Comparison of ENCODE assay signal across 8 mouse cellular contexts in the genomic region with DNA sequence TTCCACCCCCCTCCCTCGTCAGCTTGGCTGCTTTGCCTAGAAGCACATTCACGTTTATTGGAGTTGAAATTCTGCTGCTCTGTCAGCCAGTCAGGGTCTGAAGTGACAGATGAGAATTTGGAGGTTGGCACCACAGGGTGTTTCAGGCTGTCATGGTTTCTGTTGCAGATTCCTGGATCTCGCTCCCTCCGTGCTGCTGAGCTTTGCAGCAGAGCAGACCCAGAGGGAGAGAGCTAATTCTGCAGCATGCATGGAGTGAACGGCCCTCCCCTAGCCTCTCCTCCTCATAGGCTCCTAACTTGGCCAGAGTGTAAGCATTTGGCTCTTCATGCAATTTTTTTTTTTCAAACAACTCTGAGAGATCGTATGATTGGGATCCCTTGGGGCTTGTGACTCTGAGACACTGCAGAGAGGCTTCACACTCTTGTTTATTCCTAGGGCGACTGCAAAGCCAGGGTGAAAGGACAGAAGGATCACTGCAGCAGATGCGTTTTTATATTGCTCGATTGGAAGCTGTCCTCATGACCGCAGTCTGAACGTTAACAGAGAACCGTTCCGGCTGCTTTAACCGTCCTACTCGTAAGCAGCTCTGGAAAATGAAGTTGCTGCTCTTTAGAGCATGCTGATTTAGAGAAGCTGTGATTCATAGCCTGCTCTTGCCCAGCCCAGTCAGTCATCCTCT. TPM values are rescaled to one million over a fixed set of nuclear protein-coding genes. Genes with fewer than 3 reads are reported as not detected.
DNase-seq lines count a peak whose midpoint lies in the region; ATAC-seq lines count a peak whose summit lies in the region.

A gene (minus strand): TSS at position 243 of the 682 bp plus-strand sequence.

- H3K4me1 ChIP-seq in forebrain, embryonic 15.5 days: peaks cover 59% of the 10 kb centered on the region
- peaks cover 45% of the 10 kb centered on the region for H3K4me1 ChIP-seq in heart, embryonic 15.5 days (replicated peaks)
- H3K4me1 ChIP-seq in lung, embryonic 16.5 days (replicated peaks; ENCODE audit: control insufficient read depth, insufficient read depth, low read length): peaks cover 34% of the 10 kb centered on the region

- H3K27me3 ChIP-seq in forebrain, embryonic 15.5 days: no peaks in the 10 kb centered on the region
- no peaks in the 10 kb centered on the region for H3K27me3 ChIP-seq in heart, embryonic 15.5 days
- no peaks in the 10 kb centered on the region for H3K27me3 ChIP-seq in lung, embryonic 16.5 days (ENCODE audit: control insufficient read depth, insufficient read depth, low read depth, low read length)

- peak; percentile 67 for ATAC-seq in forebrain, embryonic 15.5 days (replicated peaks)
- peak; percentile 37; the same call in 1 of the 2 replicates for ATAC-seq in heart, embryonic 15.5 days (replicated peaks; ENCODE audit: insufficient number of reproducible peaks, insufficient read depth, low FRiP score, low read depth)
- peak; percentile 74 for ATAC-seq in lung, embryonic 16.5 days (ENCODE audit: low read depth)

- H3K4me2 ChIP-seq in forebrain, embryonic 15.5 days (replicated peaks): peak within 1 kb of the TSS; percentile 36
- H3K4me2 ChIP-seq in heart, embryonic 15.5 days: peak within 1 kb of the TSS; percentile 50
- peak within 1 kb of the TSS; percentile 59 for H3K4me2 ChIP-seq in lung, embryonic 16.5 days (ENCODE audit: low read depth, low read length)

- H3K36me3 ChIP-seq in forebrain, embryonic 15.5 days: no peaks in the 10 kb centered on the region
- H3K36me3 ChIP-seq in heart, embryonic 15.5 days: no peaks in the 10 kb centered on the region
- H3K36me3 ChIP-seq in lung, embryonic 16.5 days (ENCODE audit: control insufficient read depth, insufficient read depth, low read length): no peaks in the 10 kb centered on the region

- H3K9me3 ChIP-seq in forebrain, embryonic 15.5 days: no peaks in the 10 kb centered on the region
- no peaks in the 10 kb centered on the region for H3K9me3 ChIP-seq in heart, embryonic 15.5 days (replicated peaks)
- H3K9me3 ChIP-seq in lung, embryonic 16.5 days (ENCODE audit: control insufficient read depth, low read length): no peaks in the 10 kb centered on the region

- peak within 1 kb of the TSS; percentile 26; the same call in 1 of the 2 replicates for H3K9ac ChIP-seq in forebrain, embryonic 15.5 days (replicated peaks)
- peak within 1 kb of the TSS; percentile 49 for H3K9ac ChIP-seq in heart, embryonic 15.5 days
- H3K9ac ChIP-seq in lung, embryonic 16.5 days (ENCODE audit: low read length): peak within 1 kb of the TSS; percentile 77

- WGBS in forebrain, embryonic 15.5 days: 27% methylated on average over 15 of the region's 15 CpGs
- WGBS in heart, embryonic 15.5 days: 27% methylated on average over 15 of the region's 15 CpGs
- WGBS in lung, embryonic 16.5 days: 27% methylated on average over 15 of the region's 15 CpGs

- H3K27ac ChIP-seq in forebrain, embryonic 15.5 days (replicated peaks): peak within 1 kb of the TSS; percentile 81
- peak within 1 kb of the TSS; percentile 77 for H3K27ac ChIP-seq in heart, embryonic 15.5 days
- peak within 1 kb of the TSS; percentile 95 for H3K27ac ChIP-seq in lung, embryonic 16.5 days (ENCODE audit: low read length)

- H3K4me3 ChIP-seq in forebrain, embryonic 15.5 days: peak within 1 kb of the TSS; percentile 23
- H3K4me3 ChIP-seq in heart, embryonic 15.5 days: peak within 1 kb of the TSS; percentile 36
- H3K4me3 ChIP-seq in lung, embryonic 16.5 days (ENCODE audit: low read length): peak within 1 kb of the TSS; percentile 59

- peak; percentile 30 for DNase-seq in urinary bladder, adult 2 months (ENCODE audit: low spot score)
- no peak for DNase-seq in urinary bladder, postnatal 25 days (ENCODE audit: low spot score)
- peak; percentile 48 to 64 for DNase-seq in kidney, postnatal 4 days
- DNase-seq in right cerebral cortex, postnatal 10 days (ENCODE audit: low spot score in 2 of 2): peak; percentile 76 to 85
- no peak for DNase-seq in urinary bladder, adult 18-20 months (ENCODE audit: low spot score in 2 of 2)

RNA-seq across cellular contexts. Expression of the gene that starts here (rescaled TPM):
- polyA plus RNA-seq in urinary bladder, adult 2 months (2012; rRNA removed): 1,512 and 1,967 TPM in 2 replicates
- 84.2 and 92.8 TPM in 2 replicates for polyA plus RNA-seq in forebrain, embryonic 15.5 days (2015; fragmentation: Nextera tagmentation; extraction: Ambion mirVana)
- 113 and 115 TPM in 2 replicates for polyA plus RNA-seq in heart, embryonic 15.5 days (2015; fragmentation: Nextera tagmentation; extraction: Ambion mirVana)
- polyA plus RNA-seq in lung, embryonic 16.5 days (2015; fragmentation: Nextera tagmentation; extraction: Ambion mirVana): 433 and 435 TPM in 2 replicates

Comparison
In these comparisons a context has a peak if more than half of its experiments do, and no peak if none do; other contexts are left out.
1. DNase-seq: peak in urinary bladder, adult 2 months (single experiment), kidney, postnatal 4 days (2 of 2) and right cerebral cortex, postnatal 10 days (2 of 2); none in urinary bladder, postnatal 25 days (single experiment) and urinary bladder, adult 18-20 months (0 of 2).
2. H3K9ac ChIP-seq: peak in every context shown above with its lines; median percentile 77 in lung, embryonic 16.5 days; 49 in heart, embryonic 15.5 days; 26 in forebrain, embryonic 15.5 days.
3. Peak in every context shown above with its lines, with median percentiles within 50 percentile points of each other: ATAC-seq, H3K27ac ChIP-seq, H3K4me2 ChIP-seq and H3K4me3 ChIP-seq.